Mouse (Mus musculus) heart, postnatal 0 days (tissue): Measurements from ENCODE around the gene Cfap126. TPM values are rescaled to one million over a fixed set of nuclear protein-coding genes. Genes with fewer than 3 reads are reported as not detected.

Experiments used
- ATAC-seq: fragments of 200-750 bp; cut with Nextera tagmentation; 2 replicates; pipeline ENCODE4 v1.8.0; 2017; ENCODE audit warnings: low read depth, moderate number of reproducible peaks, moderate library complexity; ENCODE audit not compliant: insufficient read depth
- DNase-seq: peaks from one replicate; pipeline ENCODE4 v3.0.0-alpha.2; 2016; ENCODE audit warnings: low spot score
- H3K27ac ChIP-seq: fragments of 300-500 bp; sonication (generic); 2 replicates; pipeline ENCODE4 v1.5.1; 2014; ENCODE audit warnings: low read depth, mild to moderate bottlenecking
- H3K27me3 ChIP-seq: fragments of 300-500 bp; sonication (generic); 2 replicates; pipeline ENCODE4 v1.6.1; 2014; ENCODE audit warnings: low read length, mixed read lengths; ENCODE audit not compliant: control insufficient read depth, insufficient read depth
- H3K36me3 ChIP-seq: fragments of 300-500 bp; sonication (generic); replicated peaks from 2 replicates; pipeline ENCODE4 v1.6.1; 2014; ENCODE audit warnings: low read length, mixed read lengths; ENCODE audit not compliant: control insufficient read depth, insufficient read depth
- H3K4me1 ChIP-seq: fragments of 300-500 bp; sonication (generic); 2 replicates; pipeline ENCODE4 v1.6.1; 2014; ENCODE audit warnings: antibody characterized with exemption; ENCODE audit not compliant: control insufficient read depth, insufficient read depth
- H3K4me2 ChIP-seq: fragments of 300-500 bp; sonication (generic); 2 replicates; pipeline ENCODE4 v1.6.1; 2014; ENCODE audit warnings: low read depth, mild to moderate bottlenecking, low read length, moderate library complexity
- H3K4me3 ChIP-seq: fragments of 300-500 bp; sonication (generic); 2 replicates; pipeline ENCODE4 v1.5.1; 2014; ENCODE audit warnings: low read depth, low read length
- H3K9ac ChIP-seq: fragments of 300-500 bp; sonication (generic); replicated peaks from 2 replicates; pipeline ENCODE4 v1.6.1; 2014; ENCODE audit warnings: low read depth, low read length, mixed read lengths
- H3K9me3 ChIP-seq: fragments of 300-500 bp; sonication (generic); replicated peaks from 2 replicates; pipeline ENCODE4 v1.6.1; 2016; ENCODE audit warnings: low read length; ENCODE audit not compliant: control insufficient read depth
- CTCF ChIP-seq: IDR thresholded peaks from 2 replicates; pipeline ENCODE4 v1.5.1; 2016; ENCODE audit warnings: antibody characterized with exemption, control low read depth, low read depth
- EP300 ChIP-seq: IDR thresholded peaks from 2 replicates; pipeline ENCODE4 v1.6.1; 2016; ENCODE audit warnings: antibody characterized with exemption, low read depth
- WGBS: fragments of 180-500 bp; shearing (Covaris S2); extraction: QIAGEN DNeasy Blood & Tissue Kit; methylation state at CpG from one replicate; pipeline ENCODE4 v1.1.7; 2014; 5-methylcytosine and 5-hydroxymethylcytosine counted together
- polyA plus RNA-seq: library from polyadenylated mRNA; unstranded; fragments of >200 nt; fragmentation: Nextera tagmentation; extraction: Ambion mirVana; gene quantifications from 2 replicates; pipeline ENCODE4 v1.2.1, GENCODE M21; 2015
- total RNA-seq: library from RNA; depleted of rRNA; stranded (reverse); fragments of >200 nt; gene quantifications from 2 replicates; pipeline ENCODE4 v1.2.3, GENCODE M21; 2014; ENCODE audit warnings: low replicate concordance

Cfap126 gene
- total and polyA plus RNA-seq, 2 experiments from 2014 or later = 2.2 to 3.7 TPM

GRCm38 (mm10) chr1:171118996-171119395 is 5.3 kb downstream of the Cfap126 start:
- H3K27ac ChIP-seq = no peak overlapping the region
- peaks cover 7% of the 10 kb centered on the region; the same call in 1 of the 2 replicates for H3K4me1 ChIP-seq
- H3K4me2 ChIP-seq = no peak overlapping the region
- no peaks in the 10 kb centered on the region for H3K36me3 ChIP-seq
- DNase-seq (no peak), ATAC-seq (no peak)
- H3K27me3 ChIP-seq = no peaks in the 10 kb centered on the region
- no peak overlapping the region for H3K9ac ChIP-seq
- no peaks in the 10 kb centered on the region for H3K9me3 ChIP-seq
- 75% methylated on average over 5 of the region's 5 CpGs for WGBS
- no peak for TF ChIP-seq EP300
- no peak for TF ChIP-seq CTCF
- H3K4me3 ChIP-seq = no peak overlapping the region

- H3K4me3 ChIP-seq = no peak overlapping the region
- TF ChIP-seq EP300 (no peak), CTCF (no peak)
- H3K4me1 ChIP-seq = peaks cover 7% of the 10 kb centered on the region; the same call in 1 of the 2 replicates
- no peak overlapping the region for H3K27ac ChIP-seq
- no peak overlapping the region for H3K9ac ChIP-seq
- H3K4me2 ChIP-seq = no peak overlapping the region
- ATAC-seq (no peak), DNase-seq (no peak)
- H3K9me3 ChIP-seq = no peaks in the 10 kb centered on the region
- 85% methylated on average over 14 of the region's 14 CpGs for WGBS
- no peaks in the 10 kb centered on the region for H3K36me3 ChIP-seq
- no peaks in the 10 kb centered on the region for H3K27me3 ChIP-seq
These were observed 5.7 kb downstream of the Cfap126 start for GRCm38 (mm10) chr1:171119405-171119804.

- H3K27me3 ChIP-seq = no peaks in the 10 kb centered on the region
- TF ChIP-seq CTCF (no peak), EP300 (no peak)
- no peak overlapping the region for H3K4me2 ChIP-seq
- ATAC-seq = peak; percentile 38; the same call in 1 of the 2 replicates
- H3K9ac ChIP-seq = no peak overlapping the region
- WGBS = 15% methylated on average over 3 of the region's 3 CpGs
- no peak overlapping the region for H3K27ac ChIP-seq
- H3K9me3 ChIP-seq = no peaks in the 10 kb centered on the region
- H3K36me3 ChIP-seq = no peaks in the 10 kb centered on the region
- H3K4me1 ChIP-seq = peaks cover 7% of the 10 kb centered on the region; the same call in 1 of the 2 replicates
- no peak for DNase-seq
- no peak overlapping the region for H3K4me3 ChIP-seq
These were observed 7.2 kb downstream of the Cfap126 start for GRCm38 (mm10) chr1:171120893-171121292.

GRCm38 (mm10) chr1:171121839-171122238 is 8.1 kb downstream of the Cfap126 start:
- H3K4me2 ChIP-seq = no peak overlapping the region
- H3K4me3 ChIP-seq = no peak overlapping the region
- TF ChIP-seq EP300 (no peak), CTCF (no peak)
- no peak overlapping the region for H3K9ac ChIP-seq
- peaks cover 7% of the 10 kb centered on the region; the same call in 1 of the 2 replicates for H3K4me1 ChIP-seq
- H3K36me3 ChIP-seq = no peaks in the 10 kb centered on the region
- H3K27me3 ChIP-seq = no peaks in the 10 kb centered on the region
- H3K9me3 ChIP-seq = no peaks in the 10 kb centered on the region
- no peak for DNase-seq
- no peak for ATAC-seq
- 50% methylated on average over 5 of the region's 5 CpGs for WGBS
- no peak overlapping the region for H3K27ac ChIP-seq

- Histone ChIP-seq H3K9ac (no peak overlapping the region), H3K27me3 (no peaks in the 10 kb centered on the region), H3K36me3 (peaks cover 3% of the 10 kb centered on the region), H3K4me2 (no peak overlapping the region), H3K4me1 (peaks cover 7% of the 10 kb centered on the region; the same call in 1 of the 2 replicates), H3K9me3 (no peaks in the 10 kb centered on the region), H3K4me3 (no peak overlapping the region), H3K27ac (no peak overlapping the region)
- peak; percentile 36 for DNase-seq
- ATAC-seq = peak; percentile 65; the same call in 1 of the 2 replicates
- TF ChIP-seq EP300 (no peak), CTCF (no peak)
- 27% methylated on average over 7 of the region's 7 CpGs for WGBS
These were observed 9.2 kb downstream of the Cfap126 start for GRCm38 (mm10) chr1:171122932-171123331.

- peaks cover 7% of the 10 kb centered on the region; the same call in 1 of the 2 replicates for H3K4me1 ChIP-seq
- DNase-seq (no peak), ATAC-seq (no peak)
- H3K36me3 ChIP-seq = peaks cover 18% of the 10 kb centered on the region
- TF ChIP-seq CTCF = no peak
- no peak for TF ChIP-seq EP300
- no peaks in the 10 kb centered on the region for H3K9me3 ChIP-seq
- no peak overlapping the region for H3K4me2 ChIP-seq
- 88% methylated on average over 5 of the region's 5 CpGs for WGBS
- H3K27ac ChIP-seq = no peak overlapping the region
- no peaks in the 10 kb centered on the region for H3K27me3 ChIP-seq
- no peak overlapping the region for H3K9ac ChIP-seq
- no peak overlapping the region for H3K4me3 ChIP-seq
These were observed 10.7 kb downstream of the Cfap126 start for GRCm38 (mm10) chr1:171124398-171124797.
